Mouse (Mus musculus) heart, embryonic 14.5 days (tissue): Measurements from ENCODE around the gene Cabp4. TPM values are rescaled to one million over a fixed set of nuclear protein-coding genes. Genes with fewer than 3 reads are reported as not detected.

Experiments used
- ATAC-seq: fragments of 200-750 bp; cut with Nextera tagmentation; 2 replicates; pipeline ENCODE4 v1.8.0; 2017; ENCODE audit warnings: low read depth, moderate TSS enrichment; ENCODE audit not compliant: insufficient number of reproducible peaks, insufficient read depth, low FRiP score
- H3K27ac ChIP-seq, 2 experiments: fragments of 200-500 bp in 1 of 2; fragments of 300-500 bp in 1 of 2; sonication (generic) in 1 of 2; replicated peaks in 1 of 2; 2 replicates each; pipeline ENCODE4 v1.5.1; 2012 to 2014; ENCODE audit warnings: low read depth in 2 of 2, low read length in 2 of 2, control low read depth in 1 of 2, mild to moderate bottlenecking in 1 of 2, mixed read lengths in 1 of 2; ENCODE audit not compliant: control insufficient read depth in 1 of 2, insufficient read depth in 1 of 2
- H3K27me3 ChIP-seq: fragments of 300-500 bp; sonication (generic); 2 replicates; pipeline ENCODE4 v1.6.1; 2014; ENCODE audit warnings: mild to moderate bottlenecking, low read length, control low read depth; ENCODE audit not compliant: control insufficient read depth, insufficient read depth
- H3K36me3 ChIP-seq: fragments of 300-500 bp; sonication (generic); 2 replicates; pipeline ENCODE4 v1.6.1; 2014; ENCODE audit warnings: mild to moderate bottlenecking, control low read depth, low read length, mixed read lengths; ENCODE audit not compliant: control insufficient read depth, insufficient read depth
- H3K4me1 ChIP-seq, 2 experiments: fragments of 200-500 bp in 1 of 2; fragments of 300-500 bp in 1 of 2; sonication (generic) in 1 of 2; 2 replicates each; pipeline ENCODE4 v1.6.1; 2012 to 2014; ENCODE audit warnings: low read length in 2 of 2, control low read depth in 1 of 2, mixed read lengths in 1 of 2; ENCODE audit not compliant: control insufficient read depth in 2 of 2, insufficient read depth in 2 of 2
- H3K4me2 ChIP-seq: fragments of 300-500 bp; sonication (generic); 2 replicates; pipeline ENCODE4 v1.6.1; 2014; ENCODE audit warnings: mild to moderate bottlenecking, low read length
- H3K4me3 ChIP-seq, 2 experiments: fragments of 200-500 bp in 1 of 2; fragments of 300-500 bp in 1 of 2; sonication (generic) in 1 of 2; 2 replicates each; pipeline ENCODE4 v1.5.1; 2012 to 2014; ENCODE audit warnings: low read length in 2 of 2, mild to moderate bottlenecking in 2 of 2, control low read depth in 1 of 2, low read depth in 1 of 2, moderate library complexity in 1 of 2; ENCODE audit not compliant: control insufficient read depth in 1 of 2, insufficient read depth in 1 of 2
- H3K9ac ChIP-seq: fragments of 300-500 bp; sonication (generic); 2 replicates; pipeline ENCODE4 v1.6.1; 2014; ENCODE audit warnings: mild to moderate bottlenecking, low read length
- H3K9me3 ChIP-seq: fragments of 300-500 bp; sonication (generic); 2 replicates; pipeline ENCODE4 v1.6.1; 2016; ENCODE audit warnings: low read length, control low read depth; ENCODE audit not compliant: control insufficient read depth
- WGBS: fragments of 180-500 bp; shearing (Covaris S2); extraction: QIAGEN DNeasy Blood & Tissue Kit; methylation state at CpG from one replicate; pipeline ENCODE4 v1.1.7; 2014; 5-methylcytosine and 5-hydroxymethylcytosine counted together
- polyA plus RNA-seq: library from polyadenylated mRNA; unstranded; fragments of >200 nt; fragmentation: Nextera tagmentation; extraction: Ambion mirVana; gene quantifications from 2 replicates; pipeline ENCODE4 v1.2.1, GENCODE M21; 2014

Gene Cabp4
- polyA plus RNA-seq, 1 experiment from 2014 or later, result not detected

GRCm38 (mm10) chr19:4148819-4149218 is 5.0 kb upstream of the Cabp4 start:
- 3% methylated on average over 7 of the region's 8 CpGs for WGBS
- no peak for ATAC-seq
- peak overlapping the region; percentile 69 to 93 for H3K4me3 ChIP-seq
- peak overlapping the region; percentile 96 for H3K9ac ChIP-seq
- H3K36me3 ChIP-seq, result peaks cover 41% of the 10 kb centered on the region
- peaks cover 11 to 26% of the 10 kb centered on the region in 2 experiments for H3K4me1 ChIP-seq
- H3K4me2 ChIP-seq, result peak overlapping the region; percentile 73
- peak overlapping the region in 1 of 2 experiments; percentile 82; a peak in 3 of 4 replicates for H3K27ac ChIP-seq
- H3K27me3 ChIP-seq, result no peaks in the 10 kb centered on the region
- H3K9me3 ChIP-seq, result no peaks in the 10 kb centered on the region; the same call in 1 of the 2 replicates

- Histone ChIP-seq H3K4me1 (peaks cover 11 to 26% of the 10 kb centered on the region in 2 experiments), H3K4me3 (peak within 1 kb of the TSS; percentile 69 to 93), H3K27me3 (no peaks in the 10 kb centered on the region), H3K9ac (peak within 1 kb of the TSS; percentile 96), H3K9me3 (no peaks in the 10 kb centered on the region; the same call in 1 of the 2 replicates), H3K4me2 (peak within 1 kb of the TSS; percentile 73), H3K27ac (peak within 1 kb of the TSS in 1 of 2 experiments; percentile 82; a peak in 3 of 4 replicates), H3K36me3 (peaks cover 38% of the 10 kb centered on the region)
- 2% methylated on average over 30 of the region's 33 CpGs for WGBS
- peak; percentile 93 for ATAC-seq
Measured at GRCm38 (mm10) chr19:4148491-4148806, 4.6 kb upstream of the Cabp4 start, which contains the start of gene Coro1b. Gene Coro1b (plus strand): TSS chr19:4148619.

GRCm38 (mm10) chr19:4147782-4148490 is 4.1 kb upstream of the Cabp4 start:
- Histone ChIP-seq H3K9ac (peak overlapping the region; percentile 96), H3K4me2 (peak overlapping the region; percentile 73), H3K27me3 (no peaks in the 10 kb centered on the region), H3K9me3 (no peaks in the 10 kb centered on the region; the same call in 1 of the 2 replicates), H3K36me3 (peaks cover 33% of the 10 kb centered on the region), H3K27ac (no peak overlapping the region), H3K4me3 (peak overlapping the region; percentile 69 to 93), H3K4me1 (peaks cover 11 to 26% of the 10 kb centered on the region in 2 experiments)
- 41% methylated on average over 9 of the region's 9 CpGs for WGBS
- ATAC-seq, result no peak

GRCm38 (mm10) chr19:4147022-4147405 is 3.2 kb upstream of the Cabp4 start:
- Histone ChIP-seq H3K36me3 (peaks cover 24% of the 10 kb centered on the region), H3K9me3 (no peaks in the 10 kb centered on the region; the same call in 1 of the 2 replicates), H3K4me2 (no peak overlapping the region), H3K9ac (no peak overlapping the region), H3K4me3 (no peak overlapping the region), H3K4me1 (peaks cover 11 to 25% of the 10 kb centered on the region in 2 experiments), H3K27me3 (no peaks in the 10 kb centered on the region), H3K27ac (no peak overlapping the region)
- ATAC-seq, result no peak
- 44% methylated on average over 3 of the region's 3 CpGs for WGBS

GRCm38 (mm10) chr19:4146366-4147021 is 2.7 kb upstream of the Cabp4 start:
- Histone ChIP-seq H3K4me3 (no peak overlapping the region), H3K9me3 (no peaks in the 10 kb centered on the region; the same call in 1 of the 2 replicates), H3K9ac (no peak overlapping the region), H3K36me3 (peaks cover 20% of the 10 kb centered on the region), H3K4me1 (peaks cover 8 to 21% of the 10 kb centered on the region in 2 experiments), H3K27ac (no peak overlapping the region), H3K4me2 (no peak overlapping the region), H3K27me3 (no peaks in the 10 kb centered on the region)
- WGBS, result 56% methylated on average over 12 of the region's 12 CpGs
- no peak for ATAC-seq

- H3K36me3 ChIP-seq, result peaks cover 15% of the 10 kb centered on the region
- ATAC-seq, result no peak
- H3K4me2 ChIP-seq, result no peak overlapping the region
- H3K9me3 ChIP-seq, result no peaks in the 10 kb centered on the region; the same call in 1 of the 2 replicates
- no peak overlapping the region for H3K4me3 ChIP-seq
- no peaks in the 10 kb centered on the region for H3K27me3 ChIP-seq
- H3K9ac ChIP-seq, result no peak overlapping the region
- H3K27ac ChIP-seq, result no peak overlapping the region
- WGBS, result 88% methylated on average over 5 of the region's 5 CpGs
- H3K4me1 ChIP-seq, result peaks cover 8 to 15% of the 10 kb centered on the region in 2 experiments
Measured at GRCm38 (mm10) chr19:4145936-4146335, 2.1 kb upstream of the Cabp4 start.

GRCm38 (mm10) chr19:4144550-4145498 is 991 bp upstream of the Cabp4 start:
- Histone ChIP-seq H3K36me3 (peaks cover 3% of the 10 kb centered on the region), H3K4me1 (peaks cover 8 to 14% of the 10 kb centered on the region in 2 experiments), H3K27ac (no peak overlapping the region), H3K9me3 (no peaks in the 10 kb centered on the region; the same call in 1 of the 2 replicates), H3K27me3 (no peaks in the 10 kb centered on the region), H3K4me2 (no peak overlapping the region), H3K9ac (no peak overlapping the region), H3K4me3 (no peak overlapping the region)
- no peak for ATAC-seq
- 78% methylated on average over 16 of the region's 16 CpGs for WGBS
